Mouse (Mus musculus): ENCODE results near the gene Ltbp2. TPM values are rescaled to one million over a fixed set of nuclear protein-coding genes. Genes with fewer than 3 reads are reported as not detected.

Ltbp2 gene
- polyA plus RNA-seq, 1 experiment, result 19.7 TPM

DNA sequence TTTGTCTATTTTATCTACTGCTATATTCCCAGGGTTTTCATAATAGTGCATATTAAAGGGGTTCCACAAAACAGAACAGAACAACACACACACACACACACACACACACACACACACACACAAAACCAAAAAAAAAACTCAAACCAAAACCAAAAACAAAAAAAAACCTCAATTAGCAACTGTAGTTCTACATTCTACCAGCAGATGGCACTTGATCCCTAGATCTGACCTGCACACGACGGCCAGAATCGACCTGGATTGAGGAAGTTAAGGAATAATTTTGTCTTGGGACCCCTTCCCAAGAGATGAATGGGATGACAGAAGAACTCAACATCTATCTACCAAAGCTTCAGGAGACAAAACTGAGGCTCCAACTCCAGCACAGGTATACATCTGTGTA, 2.9 kb downstream of the Ltbp2 start:
- Histone ChIP-seq H3K4me3 (no peak overlapping the region), H3ac (ENCODE audit: control insufficient read depth, insufficient read length) (no peak overlapping the region), H3K4me2 (ENCODE audit: low read depth) (peak overlapping the region; percentile 86), H3K27me3 (ENCODE audit: control insufficient read depth, insufficient read depth, insufficient read length) (no peaks in the 10 kb centered on the region), H3K36me3 (ENCODE audit: control insufficient read depth, insufficient read depth) (no peaks in the 10 kb centered on the region), H3K79me2 (ENCODE audit: control insufficient read depth, insufficient read depth) (no peaks in the 10 kb centered on the region)
- TF ChIP-seq TCF12 (IDR thresholded peaks at IDR 0.05; ENCODE audit: insufficient read depth, poor library complexity, severe bottlenecking) (no peak), MYOD1 (IDR thresholded peaks at IDR 0.05; ENCODE audit: control insufficient read depth in 1 of 3, insufficient read length in 2 of 3, low read depth in 2 of 3) (no peak), SRF (IDR thresholded peaks at IDR 0.05; ENCODE audit: control insufficient read depth, insufficient read length, low read depth) (no peak), CEBPB (IDR thresholded peaks at IDR 0.05; ENCODE audit: insufficient read depth, poor library complexity, severe bottlenecking) (no peak), REST (IDR thresholded peaks at IDR 0.05; ENCODE audit: insufficient read depth, insufficient read length) (no peak), TCF3 (IDR thresholded peaks at IDR 0.05; ENCODE audit: insufficient read length, low read depth) (no peak), MAX (IDR thresholded peaks at IDR 0.05; ENCODE audit: low read depth) (no peak), POLR2AphosphoS2 (IDR thresholded peaks at IDR 0.05; ENCODE audit: insufficient read length, low read depth) (no peak), POLR2A (IDR thresholded peaks at IDR 0.05; ENCODE audit: insufficient read length, low read depth) (no peak), USF1 (IDR thresholded peaks at IDR 0.05; ENCODE audit: low read depth) (no peak), MYOG (IDR thresholded peaks at IDR 0.05; ENCODE audit: control insufficient read depth in 1 of 3, insufficient read depth in 1 of 3, insufficient read length in 2 of 3, low read depth in 2 of 3) (no peak), E2F4 (IDR thresholded peaks at IDR 0.05; ENCODE audit: insufficient read depth) (no peak)

DNA sequence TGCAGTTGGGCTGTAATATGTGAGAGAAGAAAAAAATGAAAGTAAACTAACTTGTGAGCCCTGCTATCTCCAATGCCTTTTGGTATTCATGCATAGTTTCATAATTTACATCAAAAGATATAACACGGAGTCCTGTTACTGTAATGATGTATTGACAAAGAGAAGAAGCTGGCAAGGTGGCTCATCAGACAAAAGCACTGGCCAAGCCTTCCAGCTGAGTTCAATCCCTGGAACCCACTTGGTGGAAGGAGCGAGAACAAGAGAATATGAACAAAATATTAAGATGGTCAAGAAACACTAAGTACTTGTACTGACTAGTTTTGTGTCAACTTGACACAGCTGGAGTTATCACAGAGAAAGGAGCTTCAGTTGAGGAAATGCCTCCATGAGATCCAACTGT, 4.0 kb downstream of the Ltbp2 start:
- H3K79me2 ChIP-seq (ENCODE audit: control insufficient read depth, insufficient read depth), result no peaks in the 10 kb centered on the region
- H3K4me3 ChIP-seq, result no peak overlapping the region
- H3K27me3 ChIP-seq (ENCODE audit: control insufficient read depth, insufficient read depth, insufficient read length), result no peaks in the 10 kb centered on the region
- no peak for TF ChIP-seq CEBPB (IDR thresholded peaks at IDR 0.05; ENCODE audit: insufficient read depth, poor library complexity, severe bottlenecking)
- no peak for TF ChIP-seq MYOG (IDR thresholded peaks at IDR 0.05; ENCODE audit: control insufficient read depth in 1 of 3, insufficient read depth in 1 of 3, insufficient read length in 2 of 3, low read depth in 2 of 3)
- no peak for TF ChIP-seq TCF3 (IDR thresholded peaks at IDR 0.05; ENCODE audit: insufficient read length, low read depth)
- no peak for TF ChIP-seq POLR2A (IDR thresholded peaks at IDR 0.05; ENCODE audit: insufficient read length, low read depth)
- TF ChIP-seq USF1 (IDR thresholded peaks at IDR 0.05; ENCODE audit: low read depth), result no peak
- no peak for TF ChIP-seq REST (IDR thresholded peaks at IDR 0.05; ENCODE audit: insufficient read depth, insufficient read length)
- no peak for TF ChIP-seq TCF12 (IDR thresholded peaks at IDR 0.05; ENCODE audit: insufficient read depth, poor library complexity, severe bottlenecking)
- TF ChIP-seq POLR2AphosphoS2 (IDR thresholded peaks at IDR 0.05; ENCODE audit: insufficient read length, low read depth), result no peak
- no peak for TF ChIP-seq SRF (IDR thresholded peaks at IDR 0.05; ENCODE audit: control insufficient read depth, insufficient read length, low read depth)
- TF ChIP-seq MAX (IDR thresholded peaks at IDR 0.05; ENCODE audit: low read depth), result no peak
- TF ChIP-seq MYOD1 (IDR thresholded peaks at IDR 0.05; ENCODE audit: control insufficient read depth in 1 of 3, insufficient read length in 2 of 3, low read depth in 2 of 3), result no peak
- no peak for TF ChIP-seq E2F4 (IDR thresholded peaks at IDR 0.05; ENCODE audit: insufficient read depth)
- H3K36me3 ChIP-seq (ENCODE audit: control insufficient read depth, insufficient read depth), result no peaks in the 10 kb centered on the region
- H3ac ChIP-seq (ENCODE audit: control insufficient read depth, insufficient read length), result no peak overlapping the region
- H3K4me2 ChIP-seq (ENCODE audit: low read depth), result no peak overlapping the region

DNA sequence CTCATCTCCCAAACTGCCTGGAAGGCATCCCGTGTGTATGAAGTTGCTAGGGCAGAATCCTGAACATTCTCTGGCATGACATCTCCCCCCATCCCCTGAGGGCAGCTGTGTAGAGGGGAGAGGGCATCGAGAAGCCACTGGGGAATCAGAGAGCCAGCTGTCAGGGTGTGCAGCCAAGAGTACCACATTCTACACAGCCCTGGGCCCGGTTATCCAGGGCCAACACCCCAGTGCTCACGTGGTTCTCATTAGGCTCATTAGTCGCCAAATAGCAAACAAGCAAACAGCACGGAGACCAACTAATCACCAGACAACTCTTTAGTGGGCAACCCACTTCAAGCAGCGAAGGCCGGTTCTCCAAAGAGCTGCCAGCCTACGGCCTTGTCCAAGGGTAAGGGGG, 10.9 kb downstream of the Ltbp2 start:
- peak overlapping the region; percentile 77 for H3K4me2 ChIP-seq (ENCODE audit: low read depth)
- H3K4me3 ChIP-seq, result no peak overlapping the region
- TF ChIP-seq MYOD1 (IDR thresholded peaks at IDR 0.05; ENCODE audit: control insufficient read depth in 1 of 3, insufficient read length in 2 of 3, low read depth in 2 of 3) (peak in 2 of 3 experiments; percentile 70 to 84), REST (IDR thresholded peaks at IDR 0.05; ENCODE audit: insufficient read depth, insufficient read length) (no peak), POLR2AphosphoS2 (IDR thresholded peaks at IDR 0.05; ENCODE audit: insufficient read length, low read depth) (no peak), CEBPB (IDR thresholded peaks at IDR 0.05; ENCODE audit: insufficient read depth, poor library complexity, severe bottlenecking) (no peak), MYOG (IDR thresholded peaks at IDR 0.05; ENCODE audit: control insufficient read depth in 1 of 3, insufficient read depth in 1 of 3, insufficient read length in 2 of 3, low read depth in 2 of 3) (peak in 2 of 3 experiments; percentile 65 to 82), MAX (IDR thresholded peaks at IDR 0.05; ENCODE audit: low read depth) (no peak), E2F4 (IDR thresholded peaks at IDR 0.05; ENCODE audit: insufficient read depth) (no peak), TCF12 (IDR thresholded peaks at IDR 0.05; ENCODE audit: insufficient read depth, poor library complexity, severe bottlenecking) (peak; percentile 27), USF1 (IDR thresholded peaks at IDR 0.05; ENCODE audit: low read depth) (peak; percentile 51)
- peaks cover 7% of the 10 kb centered on the region for H3K79me2 ChIP-seq (ENCODE audit: control insufficient read depth, insufficient read depth)
- no peak overlapping the region for H3ac ChIP-seq (ENCODE audit: control insufficient read depth, insufficient read length)
- no peaks in the 10 kb centered on the region for H3K36me3 ChIP-seq (ENCODE audit: control insufficient read depth, insufficient read depth)
- no peaks in the 10 kb centered on the region for H3K27me3 ChIP-seq (ENCODE audit: control insufficient read depth, insufficient read depth, insufficient read length)

DNA sequence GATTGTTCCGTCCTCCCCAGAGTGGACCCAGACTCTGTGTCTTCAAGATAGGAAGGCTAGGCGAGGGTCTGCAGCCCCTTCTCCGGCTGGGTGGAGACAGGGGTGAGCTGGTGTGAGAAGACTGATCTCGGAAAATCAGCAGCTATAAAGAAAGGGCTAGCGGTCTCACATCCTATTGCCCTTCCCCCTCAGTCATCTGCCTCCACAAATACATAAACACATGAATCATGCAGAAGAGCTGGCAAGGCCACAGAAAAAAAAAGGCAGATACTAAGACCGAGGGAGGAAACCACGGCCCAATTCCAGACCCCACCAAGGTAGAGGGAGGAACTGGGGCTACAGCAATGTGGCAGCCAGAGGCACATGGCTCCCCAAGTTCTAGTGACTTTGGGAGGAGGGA, 11.5 kb downstream of the Ltbp2 start:
- no peaks in the 10 kb centered on the region for H3K36me3 ChIP-seq (ENCODE audit: control insufficient read depth, insufficient read depth)
- H3K4me3 ChIP-seq, result no peak overlapping the region
- H3K79me2 ChIP-seq (ENCODE audit: control insufficient read depth, insufficient read depth), result peaks cover 7% of the 10 kb centered on the region
- TF ChIP-seq POLR2A (IDR thresholded peaks at IDR 0.05; ENCODE audit: insufficient read length, low read depth) (no peak), MYOD1 (IDR thresholded peaks at IDR 0.05; ENCODE audit: control insufficient read depth in 1 of 3, insufficient read length in 2 of 3, low read depth in 2 of 3) (no peak), TCF3 (IDR thresholded peaks at IDR 0.05; ENCODE audit: insufficient read length, low read depth) (no peak), MAX (IDR thresholded peaks at IDR 0.05; ENCODE audit: low read depth) (no peak), E2F4 (IDR thresholded peaks at IDR 0.05; ENCODE audit: insufficient read depth) (no peak), MYOG (IDR thresholded peaks at IDR 0.05; ENCODE audit: control insufficient read depth in 1 of 3, insufficient read depth in 1 of 3, insufficient read length in 2 of 3, low read depth in 2 of 3) (no peak), REST (IDR thresholded peaks at IDR 0.05; ENCODE audit: insufficient read depth, insufficient read length) (no peak), SRF (IDR thresholded peaks at IDR 0.05; ENCODE audit: control insufficient read depth, insufficient read length, low read depth) (no peak), TCF12 (IDR thresholded peaks at IDR 0.05; ENCODE audit: insufficient read depth, poor library complexity, severe bottlenecking) (no peak), POLR2AphosphoS2 (IDR thresholded peaks at IDR 0.05; ENCODE audit: insufficient read length, low read depth) (no peak), CEBPB (IDR thresholded peaks at IDR 0.05; ENCODE audit: insufficient read depth, poor library complexity, severe bottlenecking) (no peak)
- peak overlapping the region; percentile 77 for H3K4me2 ChIP-seq (ENCODE audit: low read depth)
- H3K27me3 ChIP-seq (ENCODE audit: control insufficient read depth, insufficient read depth, insufficient read length), result no peaks in the 10 kb centered on the region
- no peak overlapping the region for H3ac ChIP-seq (ENCODE audit: control insufficient read depth, insufficient read length)
